Mouse (Mus musculus): ENCODE measurements around the gene Rnasek.

Rnasek gene

DNA sequence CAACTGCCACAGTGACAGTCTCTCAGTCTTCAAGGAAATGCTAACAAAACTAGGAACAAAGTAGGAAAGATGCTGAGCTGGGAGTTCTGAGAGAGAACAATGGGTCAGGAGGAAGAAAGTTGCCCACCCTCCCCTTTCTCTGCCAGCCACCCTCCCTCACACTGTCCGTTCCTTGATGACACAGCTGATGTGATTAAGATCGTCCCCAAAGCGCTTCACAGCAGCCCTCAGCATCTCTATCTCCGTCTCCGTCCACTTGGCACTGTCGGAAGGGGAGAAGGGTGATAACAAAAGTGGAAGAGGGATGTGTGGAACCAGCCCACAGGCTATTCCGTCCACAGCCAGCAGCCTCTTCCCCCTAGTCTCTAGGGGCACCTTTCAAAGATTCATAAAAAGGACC, 2.9 kb downstream of the Rnasek start:
- DNase-seq (ENCODE audit: low read depth, low spot score) = no peak

- DNase-seq (ENCODE audit: low read depth, low spot score) = no peak
These were observed 4.3 kb downstream of the Rnasek start for GRCm38 (mm10) chr11:70235254-70235900.

DNA sequence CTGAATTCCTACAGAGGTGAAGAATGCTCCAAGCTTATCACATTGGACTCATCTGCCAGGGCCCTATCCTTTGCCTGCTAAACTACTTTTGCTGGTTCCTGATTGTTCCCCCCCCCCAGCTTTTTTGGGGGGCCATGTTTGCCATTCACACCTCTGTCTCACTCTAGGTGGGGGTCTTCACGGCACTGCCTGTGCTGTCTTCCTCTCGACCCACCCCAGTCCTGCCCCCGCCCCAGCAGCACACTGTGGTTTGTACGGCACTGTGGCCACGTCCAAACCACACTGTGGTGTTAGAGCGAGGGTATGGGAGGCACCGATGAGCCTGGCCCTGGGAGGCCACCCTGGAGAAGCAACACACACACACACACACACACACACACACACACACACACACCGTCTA, 5.1 kb downstream of the Rnasek start:
- no peak for DNase-seq (ENCODE audit: low read depth, low spot score)

DNA sequence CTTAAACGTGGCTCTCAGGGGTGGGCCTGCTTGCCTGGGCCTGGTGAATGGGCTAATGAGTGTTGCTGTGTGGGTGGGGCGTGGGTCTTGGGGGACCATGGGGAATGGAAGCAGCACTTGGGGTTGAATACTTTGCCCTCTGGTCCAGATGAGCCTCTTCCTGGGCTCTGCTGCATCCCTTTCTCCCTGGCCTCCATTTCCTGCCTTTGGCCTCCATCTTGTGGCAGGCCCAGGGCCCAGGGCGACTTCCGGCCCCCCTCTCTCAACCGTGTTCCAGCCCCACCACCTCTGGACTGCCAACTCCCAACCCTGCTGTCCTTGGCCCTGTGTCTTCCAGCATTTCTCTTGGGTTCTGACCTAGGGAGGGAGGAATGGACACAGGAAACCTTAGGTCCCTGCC, 5.6 kb downstream of the Rnasek start:
- no peak for DNase-seq (ENCODE audit: low read depth, low spot score)

- no peak for DNase-seq (ENCODE audit: low read depth, low spot score)
These were observed 6.6 kb downstream of the Rnasek start for GRCm38 (mm10) chr11:70233016-70233415.

DNA sequence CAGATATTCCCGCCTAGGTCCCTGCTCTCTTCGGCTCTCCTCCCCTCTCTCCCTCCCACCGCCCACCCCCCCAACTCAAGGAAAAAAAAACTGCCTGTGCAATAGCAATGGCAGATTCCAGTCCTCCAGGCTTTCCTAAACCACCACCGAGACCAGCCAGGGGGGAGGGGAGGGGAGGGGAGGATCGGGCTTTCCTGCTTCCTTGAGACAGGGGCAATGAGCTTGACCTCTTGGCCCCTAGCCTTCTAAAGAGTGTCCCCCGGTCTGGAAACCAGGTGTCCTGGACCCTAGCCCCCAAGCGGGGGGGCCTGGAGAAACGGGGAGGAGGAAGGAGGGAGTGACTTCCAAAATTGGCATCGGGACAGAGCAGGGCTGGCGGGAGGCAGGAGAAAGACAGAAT, 7.1 kb downstream of the Rnasek start:
- DNase-seq (ENCODE audit: low read depth, low spot score) = peak; percentile 33

DNA sequence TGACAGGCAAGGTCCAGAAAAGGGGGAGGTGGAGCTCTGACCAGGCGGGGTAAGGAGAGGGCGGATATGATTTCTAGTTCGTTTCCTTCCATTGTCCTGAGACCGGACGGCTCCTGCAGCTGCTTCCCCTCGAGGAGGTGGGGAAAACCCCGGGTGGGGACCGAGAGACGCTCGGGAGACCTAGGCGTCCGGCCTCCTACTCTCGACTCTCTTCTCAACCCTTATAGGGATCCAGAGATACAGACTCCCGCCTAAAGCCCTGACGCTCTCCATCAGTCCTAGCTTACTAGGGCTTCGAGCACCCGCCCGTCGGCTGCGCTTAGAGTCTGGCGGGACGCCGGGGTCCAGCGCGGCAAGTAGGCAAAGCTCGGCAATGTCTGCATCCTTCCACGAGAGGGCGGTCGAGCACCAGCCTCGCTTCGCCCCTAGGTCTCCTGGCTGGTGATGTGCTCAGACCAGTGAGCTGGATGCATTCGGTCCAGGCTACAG, 9.4 kb downstream of the Rnasek start:
- peak; percentile 90 for DNase-seq (ENCODE audit: low read depth, low spot score)

DNA sequence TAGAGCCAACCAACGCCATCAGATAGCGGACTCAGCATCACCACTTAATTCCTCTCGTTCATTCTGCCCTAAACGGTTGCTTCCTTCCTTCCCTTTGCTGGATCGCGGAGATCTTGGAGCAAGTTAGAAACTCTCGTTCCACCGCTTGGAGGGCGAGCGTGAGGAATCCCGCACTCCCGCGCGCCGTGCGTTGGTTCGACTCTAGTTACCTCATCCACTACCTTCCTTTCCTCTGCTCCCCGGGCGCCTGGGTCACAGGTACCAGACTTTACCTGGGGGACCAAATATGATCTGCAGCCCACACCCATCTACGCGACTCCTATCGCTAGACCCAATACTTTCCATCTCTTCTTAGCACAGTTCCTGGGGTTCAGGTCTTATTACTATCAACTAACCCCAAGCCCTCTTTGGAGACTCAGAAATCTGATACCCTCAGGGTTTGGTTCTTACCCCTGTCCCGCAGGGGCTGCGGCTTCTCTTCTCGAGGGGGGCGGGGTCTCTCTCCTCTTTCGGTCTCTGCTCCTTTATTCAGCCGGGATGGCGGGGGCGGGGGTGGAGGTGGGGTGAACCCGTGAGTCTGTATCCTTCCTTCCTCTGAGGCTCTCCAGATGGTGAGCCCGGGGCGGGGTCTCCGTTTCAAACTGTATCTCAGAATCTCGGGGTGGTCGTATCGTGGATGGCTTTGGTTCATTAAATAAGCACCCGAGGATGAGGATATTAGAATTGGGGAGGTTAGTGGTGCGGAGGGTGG, 10.2 kb downstream of the Rnasek start, which contains the start of gene Bcl6b:
TSS of gene Bcl6b (minus strand) at position 539 of the 751 bp plus-strand sequence.
- no peak for DNase-seq (ENCODE audit: low read depth, low spot score)

- DNase-seq (ENCODE audit: low read depth, low spot score) = no peak
These were observed 10.8 kb downstream of the Rnasek start for GRCm38 (mm10) chr11:70228828-70229227.

GRCm38 (mm10) chr11:70227661-70228245, 11.9 kb downstream of the Rnasek start:
- no peak for DNase-seq (ENCODE audit: low read depth, low spot score)

DNA sequence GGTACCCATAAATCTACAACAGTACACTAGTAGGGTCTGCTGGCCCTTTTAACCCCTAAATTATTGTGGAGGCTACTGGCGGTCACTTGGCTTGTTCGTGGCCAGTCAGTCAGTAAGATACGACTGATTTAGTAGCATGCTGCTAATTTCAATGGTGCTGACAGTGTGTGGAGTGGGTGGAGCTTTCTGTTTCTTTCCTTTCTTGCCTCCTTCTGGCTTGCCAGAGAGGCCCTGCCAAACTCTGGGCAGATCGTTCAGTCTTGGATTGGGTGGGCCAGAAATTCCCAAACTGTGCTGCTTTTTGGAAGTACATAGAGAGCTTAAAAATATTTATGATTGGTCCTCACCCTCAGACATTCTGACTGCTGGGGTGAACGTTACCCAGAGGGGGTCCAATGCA, 12.5 kb downstream of the Rnasek start:
- no peak for DNase-seq (ENCODE audit: low read depth, low spot score)

- DNase-seq (ENCODE audit: low read depth, low spot score) = no peak
These were observed 13.1 kb downstream of the Rnasek start for GRCm38 (mm10) chr11:70226602-70226890.

DNA sequence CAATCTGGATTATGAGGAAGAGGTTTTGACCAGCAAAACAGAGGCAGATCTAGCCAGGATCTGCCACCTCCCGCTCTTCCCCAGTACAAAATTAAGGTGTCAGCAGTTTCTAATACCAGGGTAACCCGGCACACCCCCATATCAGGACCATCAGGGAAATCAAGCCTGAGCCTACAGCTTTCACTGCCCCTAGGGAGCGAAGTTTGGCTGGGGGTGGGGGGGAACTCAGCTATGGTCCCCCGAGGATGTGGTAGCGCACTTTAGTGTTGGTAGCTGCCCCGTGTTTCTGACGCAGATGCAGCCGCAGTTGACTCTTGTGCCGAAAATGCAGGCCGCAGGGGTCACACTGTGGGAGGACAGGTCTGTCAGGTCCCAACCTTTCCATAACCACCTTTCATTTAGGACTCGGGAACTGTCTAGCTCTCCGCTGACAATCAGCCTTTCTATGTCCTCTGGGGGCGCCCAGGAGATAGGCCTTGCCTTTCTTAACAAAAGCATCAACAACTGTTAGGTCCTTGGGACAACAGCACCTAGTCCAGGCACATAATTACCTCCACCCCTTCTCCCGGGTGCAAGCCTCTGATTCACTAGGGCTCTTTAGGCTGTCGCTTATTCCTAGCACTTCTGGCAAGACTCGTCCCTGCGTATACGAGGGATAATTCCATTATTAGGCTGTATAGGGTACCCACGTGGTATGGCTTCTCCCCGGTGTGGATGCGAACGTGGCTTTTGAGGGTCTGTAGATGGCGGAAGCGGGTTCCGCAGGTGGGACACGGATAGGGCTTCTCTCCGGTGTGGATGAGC, 13.6 kb downstream of the Rnasek start:
- no peak for DNase-seq (ENCODE audit: low read depth, low spot score)

DNA sequence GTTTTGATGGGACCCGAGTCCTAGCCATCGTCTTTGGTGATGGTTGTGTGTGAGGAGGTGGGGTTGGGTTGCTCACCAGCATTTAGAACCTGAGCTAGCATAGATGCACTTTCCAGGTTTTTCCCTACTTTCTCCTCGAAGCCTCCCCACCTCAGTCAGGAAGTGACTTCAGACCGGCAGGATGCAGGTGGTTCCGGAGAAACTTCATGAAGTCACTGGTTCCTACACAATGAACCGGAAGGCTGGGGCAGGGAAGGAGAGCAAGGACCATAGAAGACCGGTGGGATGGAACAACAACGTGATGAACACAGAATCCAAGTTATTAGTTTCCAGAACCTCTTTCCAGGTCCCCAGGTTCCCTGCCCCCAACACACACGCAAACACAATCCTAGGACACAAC, 15.9 kb downstream of the Rnasek start:
- DNase-seq (ENCODE audit: low read depth, low spot score) = no peak

DNA sequence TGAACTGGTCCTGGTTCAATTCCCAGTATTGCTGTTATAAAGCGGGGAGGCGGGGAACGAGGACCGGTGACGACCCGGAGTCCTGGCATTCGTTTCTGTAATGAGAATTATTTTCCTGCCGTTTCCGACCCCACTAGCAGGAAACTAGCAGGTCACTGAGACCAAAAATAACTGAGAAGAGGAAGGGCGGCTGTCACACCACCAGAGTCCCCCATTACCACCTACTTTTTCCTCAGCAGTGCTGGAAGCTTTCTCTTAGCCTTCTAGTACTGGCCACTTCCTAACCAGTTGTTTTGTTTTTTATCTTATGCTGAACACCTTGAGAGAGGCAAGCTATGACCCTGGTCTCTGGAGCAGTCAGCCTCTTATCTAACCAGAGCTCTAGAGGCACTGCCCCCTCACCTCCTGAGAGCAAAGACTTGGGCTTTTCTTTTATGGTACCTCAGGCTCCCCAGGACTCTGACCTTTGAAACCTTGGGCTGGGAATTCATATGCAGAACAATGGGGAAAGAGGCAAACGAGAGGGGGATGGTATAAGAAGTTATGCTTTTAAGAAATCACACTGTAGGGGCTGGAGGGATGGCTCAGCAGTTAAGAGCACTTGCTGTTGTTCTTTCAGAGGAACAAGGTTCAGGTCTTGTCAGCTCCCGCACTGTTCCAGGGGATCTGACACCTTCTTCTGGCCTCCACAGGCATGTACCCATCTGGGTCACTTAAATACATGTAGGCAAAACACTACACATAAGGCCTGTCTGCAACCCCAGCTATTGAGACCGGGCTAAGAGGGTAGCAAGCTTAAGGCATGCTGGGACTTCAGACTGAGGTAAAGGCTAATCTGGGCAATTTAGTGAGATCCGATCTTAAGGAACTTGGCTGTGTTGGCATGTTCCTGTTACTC, 17.8 kb downstream of the Rnasek start:
- DNase-seq (ENCODE audit: low read depth, low spot score) = no peak

- DNase-seq (ENCODE audit: low read depth, low spot score) = peak; percentile 99
These were observed 18.7 kb downstream of the Rnasek start, which contains the start of gene Slc16a13 for GRCm38 (mm10) chr11:70220731-70221602. Slc16a13 (minus strand) TSS chr11:70221064.

DNA sequence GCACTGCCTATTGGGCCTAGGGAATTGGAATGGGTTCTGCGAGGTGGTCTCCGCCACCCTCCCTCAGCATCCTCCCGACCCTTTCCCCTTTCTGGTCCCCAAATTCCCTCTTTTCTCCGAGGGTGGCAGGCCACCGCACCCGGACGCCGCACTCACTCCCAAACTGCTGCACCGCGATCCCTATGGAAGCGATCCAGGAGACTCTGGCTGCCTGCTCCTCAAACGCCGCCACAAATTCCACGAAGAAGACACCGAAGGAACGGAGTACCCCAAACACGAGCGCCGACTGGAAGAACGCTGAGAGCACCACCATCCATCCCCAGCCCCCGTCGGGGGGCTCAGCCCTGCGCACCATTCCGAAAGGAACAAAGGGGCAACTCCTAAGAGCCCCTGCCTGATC, 19.3 kb downstream of the Rnasek start:
- DNase-seq (ENCODE audit: low read depth, low spot score) = peak; percentile 52

GRCm38 (mm10) chr11:70219873-70220272, 19.8 kb downstream of the Rnasek start:
- DNase-seq (ENCODE audit: low read depth, low spot score) = peak; percentile 56

GRCm38 (mm10) chr11:70218741-70219470, 20.7 kb downstream of the Rnasek start:
- no peak for DNase-seq (ENCODE audit: low read depth, low spot score)

Data from 3T3-L1 (cell line).